Mouse (Mus musculus) CD4-positive naive resting alpha-beta T cell, adult 76 days (primary cell): Measurements from ENCODE around the gene Rabl2. TPM values are rescaled to one million over a fixed set of nuclear protein-coding genes. Genes with fewer than 3 reads are reported as not detected.

Source experiments
- total RNA-seq: library from RNA; stranded (reverse); gene quantifications from one replicate; pipeline ENCODE4 v1.2.4, GENCODE M21; 2023

Rabl2 gene
- 1.4 TPM for total RNA-seq

GRCm38 (mm10) chr15:89591723-89592455 is at the start of gene Rabl2:
Rabl2 (minus strand) TSS chr15:89591923.

GRCm38 (mm10) chr15:89568114-89568513 is 23.6 kb downstream of the Rabl2 start, which contains the start of gene Acr:
Acr (plus strand) TSS chr15:89568326.

Other genes starting within 250 kb of the Rabl2 start
- 29.6 TPM for gene Lmf2, start 236.3 kb downstream of the Rabl2 start, total RNA-seq
- 113 TPM for gene Ncaph2, start 236.2 kb downstream of the Rabl2 start, total RNA-seq
- 18.0 TPM for gene Sco2, start 218.1 kb downstream of the Rabl2 start, total RNA-seq
- 0.56 TPM for gene Tymp, start 214.9 kb downstream of the Rabl2 start, total RNA-seq
- not detected for gene Odf3b, start 212.6 kb downstream of the Rabl2 start, total RNA-seq
- not detected for gene Klhdc7b, start 207.0 kb downstream of the Rabl2 start, total RNA-seq
- not detected for gene Syce3, start 181.4 kb downstream of the Rabl2 start, total RNA-seq
- gene Cpt1b, start 166.1 kb downstream of the Rabl2 start, total RNA-seq = 8.1 TPM
- 7.5 TPM for gene C730034F03Rik, start 162.3 kb downstream of the Rabl2 start, total RNA-seq
- gene Gm44502, start 162.2 kb downstream of the Rabl2 start, total RNA-seq = 0.62 TPM
- 220 TPM for gene Chkb, start 162.0 kb downstream of the Rabl2 start, total RNA-seq
- not detected for gene Mapk8ip2, start 138.0 kb downstream of the Rabl2 start, total RNA-seq
- gene Arsa, start 114.5 kb downstream of the Rabl2 start, total RNA-seq = 15.0 TPM
- gene Shank3, start 92.3 kb downstream of the Rabl2 start, total RNA-seq = 0.32 TPM
- not detected for gene Acr, start 23.6 kb downstream of the Rabl2 start, total RNA-seq
- not detected for gene Syt10, start 249.9 kb upstream of the Rabl2 start, total RNA-seq